Mouse (Mus musculus) brown adipose tissue, adult 24 weeks (tissue): Measurements from ENCODE around the gene Rhbdf1. TPM values are rescaled to one million over a fixed set of nuclear protein-coding genes. Genes with fewer than 3 reads are reported as not detected.

Experiments used
- H3K27ac ChIP-seq: fragments of 200-500 bp; replicated peaks from 2 replicates; pipeline ENCODE4 v1.5.1; 2012; ENCODE audit warnings: low read depth, mild to moderate bottlenecking, low read length
- H3K4me1 ChIP-seq: fragments of 200-500 bp; 2 replicates; pipeline ENCODE4 v1.6.1; 2012; ENCODE audit warnings: low read length, mixed read lengths; ENCODE audit not compliant: control insufficient read depth, insufficient read depth, insufficient read length
- H3K4me3 ChIP-seq: fragments of 200-500 bp; 2 replicates; pipeline ENCODE4 v1.5.1; 2012; ENCODE audit warnings: low read depth, mild to moderate bottlenecking, low read length, moderate library complexity; ENCODE audit not compliant: insufficient read depth
- polyA plus RNA-seq: library from polyadenylated mRNA; stranded (reverse); fragments of >200 nt; gene quantifications from 2 replicates; pipeline ENCODE4 v1.2.4, GENCODE M21; 2012; ENCODE audit not compliant: missing spikeins, insufficient read depth, insufficient read length

Rhbdf1 gene
- polyA plus RNA-seq, 1 experiment: 8.9 TPM

DNA sequence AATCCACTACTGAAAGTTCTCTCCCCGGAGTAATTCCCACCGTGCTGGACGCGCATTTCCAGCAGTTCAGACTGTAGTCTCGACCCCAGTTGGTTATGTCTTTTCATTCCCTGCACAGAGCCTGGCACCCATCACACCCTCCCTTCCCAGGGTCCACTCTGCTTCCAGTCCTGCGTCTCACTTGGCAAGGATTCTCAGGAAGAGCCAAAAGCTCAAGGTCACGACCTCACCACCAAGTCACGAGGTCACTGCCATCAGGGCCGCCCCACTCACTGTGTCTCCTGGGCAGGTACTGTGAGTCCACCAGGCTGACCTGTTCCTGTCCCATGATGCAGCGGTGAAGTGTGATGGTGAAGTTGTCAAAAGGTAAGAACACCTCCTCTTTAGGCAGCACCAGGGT lies 28.0 kb downstream of the Rhbdf1 start:
- H3K27ac ChIP-seq: no peak overlapping the region
- no peaks in the 10 kb centered on the region for H3K4me1 ChIP-seq
- H3K4me3 ChIP-seq: no peak overlapping the region

DNA sequence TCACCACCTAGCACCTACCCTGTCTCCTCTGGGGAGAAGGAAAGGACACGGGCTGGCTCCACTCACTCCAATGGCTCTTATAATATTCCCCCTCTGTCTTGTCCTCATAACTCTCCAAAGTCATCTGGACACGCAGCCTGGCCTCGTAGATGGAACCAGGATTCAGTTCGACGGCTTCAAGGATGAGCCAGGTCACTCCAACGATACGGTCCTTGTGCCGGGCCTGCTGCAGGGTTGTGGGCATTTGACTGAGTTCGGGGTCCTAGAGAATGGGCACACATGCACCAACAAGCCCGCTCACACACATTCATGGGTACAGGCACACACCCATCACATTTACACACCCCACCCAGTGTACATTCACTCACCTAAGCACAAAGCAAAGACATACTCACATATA lies 28.9 kb downstream of the Rhbdf1 start:
- H3K4me1 ChIP-seq: no peaks in the 10 kb centered on the region
- H3K27ac ChIP-seq: no peak overlapping the region
- H3K4me3 ChIP-seq: no peak overlapping the region

DNA sequence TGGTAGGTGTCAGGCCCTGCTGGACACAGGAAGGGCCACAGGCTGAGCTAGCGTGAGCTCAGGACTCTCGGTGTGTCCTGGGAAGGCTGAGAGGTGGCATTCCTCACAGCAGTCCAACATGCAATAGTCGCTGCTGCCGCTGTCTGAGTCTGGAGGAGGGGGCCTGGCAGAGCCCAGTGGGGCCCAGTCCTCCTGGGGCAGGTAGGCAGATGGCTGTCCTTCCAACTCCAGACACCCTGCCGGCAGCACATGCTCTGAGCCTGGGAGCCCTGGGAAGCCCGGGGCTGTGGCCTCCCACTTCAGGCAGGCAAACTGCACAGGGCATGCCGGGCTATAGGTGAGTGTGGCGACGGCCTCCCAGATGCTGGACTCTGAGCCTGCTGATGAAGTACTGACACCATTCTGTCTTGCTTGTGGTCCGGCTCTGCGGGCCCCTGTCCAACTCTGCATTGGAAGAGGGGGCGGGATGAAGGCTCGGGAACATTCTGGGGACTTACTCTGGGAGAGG lies 31.4 kb downstream of the Rhbdf1 start:
- no peak overlapping the region for H3K27ac ChIP-seq
- H3K4me1 ChIP-seq: no peaks in the 10 kb centered on the region
- no peak overlapping the region for H3K4me3 ChIP-seq

DNA sequence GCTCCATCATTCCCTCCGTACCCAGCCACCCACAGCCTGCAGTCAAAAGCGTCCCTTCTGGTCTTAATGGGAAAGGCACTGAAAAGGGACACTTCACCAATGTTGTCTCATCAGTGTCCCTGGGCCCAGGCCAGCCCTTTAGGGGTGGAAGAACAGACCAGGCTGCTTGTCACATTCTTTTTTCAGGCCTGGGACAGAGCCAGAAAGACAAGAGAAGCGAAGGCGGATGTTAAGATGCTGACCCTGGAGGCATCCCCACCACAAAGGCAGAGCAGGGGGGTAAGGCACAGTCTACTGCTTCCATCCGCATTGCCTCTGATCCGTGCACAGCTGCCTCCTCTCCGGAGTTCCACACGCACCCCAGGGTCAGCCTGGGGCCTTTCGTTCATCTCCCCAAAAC lies 32.0 kb downstream of the Rhbdf1 start:
- no peaks in the 10 kb centered on the region for H3K4me1 ChIP-seq

DNA sequence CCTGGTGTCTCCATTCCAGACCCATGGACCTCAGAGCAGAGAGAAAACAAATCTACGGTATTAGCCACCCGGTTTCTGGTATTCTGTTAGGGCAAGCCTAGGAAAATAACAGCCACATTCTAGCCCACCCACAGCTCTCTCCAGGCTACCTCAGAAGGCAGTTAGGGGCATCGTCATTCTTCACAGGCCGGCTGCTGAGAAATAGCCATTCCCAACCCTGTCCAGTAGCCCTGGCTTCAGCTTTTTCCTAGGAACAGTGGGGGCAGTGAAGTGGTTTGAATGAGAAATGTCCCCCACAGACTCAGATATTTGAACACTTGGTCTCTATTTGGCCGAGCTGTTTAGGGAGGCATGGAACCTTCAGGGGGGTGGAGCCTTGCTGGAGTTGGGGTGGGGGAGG lies 32.7 kb downstream of the Rhbdf1 start:
- H3K4me3 ChIP-seq: no peak overlapping the region

More for the DNA sequence above, 32.0 kb downstream of the Rhbdf1 start:
- Histone ChIP-seq H3K27ac (no peak overlapping the region), H3K4me3 (no peak overlapping the region)

DNA sequence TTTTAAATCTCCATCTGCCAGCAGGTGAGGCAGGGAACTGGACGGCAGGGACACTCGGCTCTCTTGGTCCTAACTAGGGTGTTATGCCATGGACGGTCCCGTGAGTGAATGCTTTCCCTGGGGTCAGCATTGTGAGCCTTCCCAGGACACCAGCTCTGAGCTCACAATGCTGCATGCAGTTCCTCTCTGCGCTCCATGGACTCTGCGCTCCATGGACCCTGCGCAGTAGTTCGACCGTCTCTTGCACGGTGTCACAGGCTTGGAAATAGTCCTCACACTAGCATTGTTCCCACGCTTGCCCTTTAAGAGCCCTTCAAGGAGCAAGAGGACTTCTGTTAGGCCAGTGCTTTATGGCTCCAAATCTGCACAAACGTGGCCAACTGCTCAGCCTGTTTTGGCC lies 33.2 kb downstream of the Rhbdf1 start:
- Histone ChIP-seq H3K4me1 (no peaks in the 10 kb centered on the region), H3K27ac (no peak overlapping the region), H3K4me3 (no peak overlapping the region)

More for the DNA sequence above, 32.7 kb downstream of the Rhbdf1 start:
- no peak overlapping the region for H3K27ac ChIP-seq
- no peaks in the 10 kb centered on the region for H3K4me1 ChIP-seq

DNA sequence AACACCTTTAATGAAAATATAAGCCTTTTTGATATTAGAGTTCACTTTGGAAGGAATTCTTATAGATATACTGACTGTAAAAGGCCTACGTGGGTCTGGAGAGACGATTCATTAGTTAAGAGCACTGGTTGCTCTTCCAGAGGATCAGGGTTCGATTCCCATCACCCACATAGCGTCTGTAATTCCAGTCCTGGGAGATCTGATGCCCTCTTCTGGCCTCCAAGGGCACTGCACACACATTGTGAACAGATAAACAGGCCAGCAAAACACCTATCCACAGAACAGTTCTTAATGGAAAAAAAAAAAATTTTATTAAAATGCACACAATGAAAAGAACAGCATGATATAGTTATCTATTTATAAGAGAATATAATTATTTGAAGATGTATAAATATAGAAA lies 34.8 kb downstream of the Rhbdf1 start:
- H3K4me3 ChIP-seq: no peak overlapping the region
- H3K4me1 ChIP-seq: no peaks in the 10 kb centered on the region
- H3K27ac ChIP-seq: no peak overlapping the region

DNA sequence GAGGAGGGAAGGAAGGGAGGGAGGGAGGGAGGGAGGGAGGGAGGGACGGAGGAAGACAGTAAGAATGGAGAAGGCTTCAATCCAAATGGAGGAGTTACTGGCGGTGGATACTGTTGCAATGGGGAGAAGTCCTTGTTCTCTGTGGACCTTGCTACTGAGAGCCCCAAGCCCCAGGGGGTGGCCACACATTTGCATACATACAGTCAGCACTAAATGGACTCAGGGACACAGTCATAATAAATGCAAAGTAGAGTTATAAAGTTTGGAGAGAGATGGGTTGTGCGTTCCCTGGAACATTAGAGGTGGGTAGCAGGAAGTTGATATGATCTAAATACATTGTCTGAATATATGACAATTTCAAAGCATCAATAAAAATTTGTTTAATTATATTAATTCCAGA lies 36.1 kb downstream of the Rhbdf1 start:
- H3K4me3 ChIP-seq: no peak overlapping the region
- H3K27ac ChIP-seq: no peak overlapping the region
- H3K4me1 ChIP-seq: no peaks in the 10 kb centered on the region

DNA sequence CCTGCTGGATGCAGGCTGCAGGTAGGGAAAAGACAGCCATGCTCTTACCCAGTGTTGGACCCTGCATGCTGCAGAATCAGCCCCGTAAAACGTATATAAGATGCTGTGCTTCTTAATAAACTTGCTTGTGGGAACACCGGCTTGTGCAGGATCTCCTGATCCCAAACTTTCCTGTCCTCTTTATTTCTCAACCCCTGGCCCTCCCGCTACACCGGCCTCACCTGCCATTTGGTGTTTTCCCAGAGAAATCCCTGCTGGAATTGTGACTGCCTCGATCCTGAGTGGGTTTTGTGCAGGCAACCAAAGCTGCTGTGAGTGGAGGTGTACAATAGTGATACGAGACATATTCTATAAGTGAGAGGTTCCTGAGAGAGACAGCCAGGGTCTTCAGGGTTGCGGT lies 37.6 kb downstream of the Rhbdf1 start:
- Histone ChIP-seq H3K4me3 (no peak overlapping the region), H3K27ac (no peak overlapping the region), H3K4me1 (no peaks in the 10 kb centered on the region)

DNA sequence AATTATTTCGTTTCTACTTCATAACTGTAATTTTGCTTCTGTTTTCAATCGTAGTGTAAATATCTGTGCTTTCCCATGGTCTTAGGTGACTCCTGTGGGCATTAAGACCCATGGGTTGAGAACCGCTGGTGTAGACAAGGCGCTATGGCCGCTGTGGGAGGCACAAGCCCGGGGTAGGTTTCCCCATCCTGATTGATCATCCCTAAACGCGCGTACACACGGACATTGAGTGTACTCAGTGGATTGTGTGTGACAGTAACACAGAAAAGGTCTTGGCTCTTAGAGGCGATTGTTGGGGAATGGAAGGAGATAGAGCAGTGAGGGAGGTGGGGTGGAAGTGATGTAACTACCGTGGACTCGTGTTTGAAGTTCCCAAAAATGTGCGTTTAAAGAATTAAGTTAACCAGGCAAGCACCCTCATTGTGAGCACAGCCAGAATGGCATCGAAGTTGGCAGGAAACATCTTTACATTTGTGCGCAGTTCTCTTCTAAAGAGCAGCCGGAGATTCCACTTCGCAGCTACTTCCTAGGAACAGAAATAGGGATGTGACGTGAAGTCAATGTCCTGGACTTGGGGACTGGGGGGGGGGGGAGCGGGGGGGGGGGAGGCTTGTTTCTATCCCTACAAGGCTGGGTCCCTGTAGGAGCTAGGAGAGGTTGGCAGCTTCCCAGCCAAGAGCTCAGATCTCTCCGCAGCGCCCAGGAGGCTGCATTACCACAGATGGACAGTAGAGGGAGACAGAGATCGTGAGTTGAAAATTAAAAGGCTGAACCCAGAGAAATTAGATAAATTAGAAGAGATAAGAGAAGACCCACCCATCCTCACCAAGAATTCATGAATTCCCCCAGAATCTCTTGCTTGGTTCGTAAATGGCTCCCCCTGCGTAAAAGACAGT lies 39.9 kb downstream of the Rhbdf1 start:
- no peak overlapping the region for H3K27ac ChIP-seq
- H3K4me3 ChIP-seq: no peak overlapping the region
- no peaks in the 10 kb centered on the region for H3K4me1 ChIP-seq

DNA sequence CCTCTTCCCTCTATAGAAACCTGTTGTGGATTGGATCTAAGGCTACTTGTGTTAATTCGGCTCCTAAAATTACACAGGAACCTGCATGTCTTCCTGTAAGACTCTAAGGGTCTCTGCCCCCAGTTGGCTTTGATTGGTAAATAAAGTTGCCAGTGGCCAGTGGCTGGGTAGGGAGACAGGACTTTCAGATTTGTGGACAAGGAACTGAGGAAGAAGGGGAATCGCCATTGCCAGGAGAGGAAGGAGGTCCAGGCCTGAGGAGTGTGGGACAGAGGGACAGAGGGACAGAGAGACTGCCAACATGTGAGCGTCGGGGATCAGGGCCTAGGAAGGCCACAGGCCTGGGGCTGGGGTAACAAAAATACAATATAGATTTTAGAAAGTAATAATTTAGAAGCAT lies 40.9 kb downstream of the Rhbdf1 start:
- no peaks in the 10 kb centered on the region for H3K4me1 ChIP-seq
- H3K4me3 ChIP-seq: no peak overlapping the region
- no peak overlapping the region for H3K27ac ChIP-seq

DNA sequence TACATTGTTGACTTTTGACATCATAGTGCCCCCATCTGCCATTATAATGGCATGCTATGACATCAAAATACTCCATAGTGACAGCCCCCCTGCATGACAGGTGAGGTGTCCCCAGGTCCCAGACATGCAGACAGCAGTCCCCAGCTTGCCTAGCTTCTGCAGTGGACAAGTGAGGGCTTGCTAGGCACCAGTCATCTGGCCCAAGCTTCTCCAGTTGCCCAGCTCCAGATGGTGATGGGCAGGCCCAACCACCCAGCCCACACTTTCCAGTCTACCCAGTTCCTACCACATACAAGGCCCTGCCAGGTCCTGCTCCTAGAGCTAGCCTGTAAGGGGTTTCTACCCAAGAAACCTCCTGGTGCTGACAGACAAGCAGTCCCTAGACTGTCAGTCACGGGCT lies 43.6 kb downstream of the Rhbdf1 start:
- no peaks in the 10 kb centered on the region for H3K4me1 ChIP-seq
- H3K27ac ChIP-seq: no peak overlapping the region
- no peak overlapping the region for H3K4me3 ChIP-seq

DNA sequence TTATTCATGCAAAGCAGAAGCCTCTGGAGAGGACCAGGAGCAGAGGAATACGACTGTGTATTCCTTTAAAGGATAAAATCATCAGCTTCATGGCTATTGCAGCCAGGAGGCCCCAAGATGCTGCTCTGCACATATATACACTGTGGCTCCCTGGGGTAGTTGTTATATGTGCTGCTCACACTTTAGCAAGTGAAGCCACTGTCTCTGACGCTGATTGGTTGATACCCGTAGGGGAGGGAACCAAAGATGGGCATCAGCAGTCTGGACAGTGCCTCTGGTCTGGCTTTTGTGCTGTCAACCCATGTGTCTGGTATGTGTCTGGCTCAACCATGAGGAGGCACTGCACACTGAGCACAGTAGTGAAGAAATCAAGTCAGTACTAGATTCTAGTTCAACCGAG lies 55.4 kb downstream of the Rhbdf1 start:
- H3K4me3 ChIP-seq: no peak overlapping the region
- H3K4me1 ChIP-seq: no peaks in the 10 kb centered on the region
- H3K27ac ChIP-seq: no peak overlapping the region

DNA sequence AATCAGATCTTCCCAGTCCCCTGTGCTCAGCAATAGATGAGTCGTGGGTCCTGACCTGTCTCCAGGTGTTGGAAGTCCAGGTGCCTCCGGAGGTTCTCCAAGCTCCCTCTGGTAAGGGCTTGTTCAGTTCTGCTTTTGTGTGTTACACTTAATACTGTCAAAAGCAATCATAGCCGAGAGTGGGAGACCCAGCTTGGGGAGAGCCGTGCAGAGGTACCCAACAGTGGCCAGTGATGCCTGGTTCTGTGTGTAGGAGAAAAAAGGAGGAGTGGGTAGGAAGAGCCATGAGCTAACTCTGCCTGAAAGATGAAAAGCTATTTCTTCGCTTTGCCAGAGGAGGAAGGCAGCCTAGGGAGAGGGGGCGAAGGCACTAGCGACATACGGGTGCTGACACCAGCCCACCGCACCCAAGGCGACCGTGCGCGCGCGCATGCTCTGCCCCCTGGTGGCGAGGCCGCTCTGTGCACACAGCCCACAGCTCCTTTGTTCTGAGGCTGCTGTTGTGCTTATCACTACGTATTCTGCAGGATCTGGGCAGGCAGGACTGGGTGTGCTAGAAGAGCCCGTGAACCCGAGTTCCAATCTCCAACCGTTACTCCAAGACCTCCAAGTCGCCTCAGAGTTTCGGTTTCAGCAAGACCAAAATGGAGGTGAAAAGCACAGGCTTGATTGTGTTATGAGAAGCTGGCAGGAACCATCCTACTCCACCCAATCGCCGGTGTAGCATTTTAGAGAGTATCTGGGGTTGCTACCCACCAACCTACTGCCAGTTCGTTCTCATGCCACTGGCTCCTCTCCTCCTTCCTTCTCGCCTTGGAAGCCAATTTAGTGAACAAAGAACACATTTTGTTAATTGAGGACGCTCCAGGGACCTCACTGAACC lies 59.9 kb downstream of the Rhbdf1 start:
- Histone ChIP-seq H3K27ac (no peak overlapping the region), H3K4me1 (no peaks in the 10 kb centered on the region), H3K4me3 (no peak overlapping the region)

DNA sequence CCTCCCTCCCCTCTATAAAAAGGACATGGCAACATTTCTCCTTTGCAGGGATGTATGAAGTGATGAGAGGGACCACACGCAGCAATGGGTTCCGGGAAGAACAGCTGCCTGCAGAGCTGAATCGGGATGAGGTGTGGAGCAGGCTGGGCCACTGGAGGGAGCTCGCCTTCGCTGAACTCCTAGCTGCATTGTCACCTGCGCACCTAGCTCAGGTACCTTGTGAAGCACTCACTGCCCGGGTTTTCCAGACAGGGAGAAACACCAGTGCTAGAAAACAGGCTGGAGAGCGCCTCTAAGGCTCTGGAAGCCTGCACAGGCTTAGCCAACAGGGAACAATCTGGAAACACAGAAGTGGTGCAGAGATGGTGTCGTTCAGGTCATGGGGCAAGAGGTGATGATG lies 60.6 kb downstream of the Rhbdf1 start:
- H3K4me1 ChIP-seq: no peaks in the 10 kb centered on the region
- no peak overlapping the region for H3K27ac ChIP-seq
- H3K4me3 ChIP-seq: no peak overlapping the region
